Mouse (Mus musculus) hindbrain, embryonic 16.5 days (tissue): ENCODE measurements around the gene Ppp6r3. TPM values are rescaled to one million over a fixed set of nuclear protein-coding genes. Genes with fewer than 3 reads are reported as not detected.
A peak's percentile ranks its signal among the peaks of the same experiment; 100 is the strongest.

Experiments
- ATAC-seq: fragments of 200-750 bp; cut with Nextera tagmentation; 2 replicates; pipeline ENCODE4 v1.8.0; 2017; ENCODE audit warnings: moderate TSS enrichment, moderate library complexity
- H3K27ac ChIP-seq: fragments of 300-500 bp; sonication (generic); 2 replicates; pipeline ENCODE4 v1.5.1; 2014; ENCODE audit warnings: low read depth, mild to moderate bottlenecking, control low read depth, low read length, moderate library complexity
- H3K27me3 ChIP-seq: fragments of 300-500 bp; sonication (generic); replicated peaks from 2 replicates; pipeline ENCODE4 v1.6.1; 2014; ENCODE audit warnings: low read length; ENCODE audit not compliant: control insufficient read depth, insufficient read depth
- H3K36me3 ChIP-seq: fragments of 300-500 bp; sonication (generic); 2 replicates; pipeline ENCODE4 v1.6.1; 2014; ENCODE audit warnings: mild to moderate bottlenecking, low read length, moderate library complexity, mixed read lengths; ENCODE audit not compliant: control insufficient read depth, insufficient read depth
- H3K4me1 ChIP-seq: fragments of 300-500 bp; sonication (generic); 2 replicates; pipeline ENCODE4 v1.6.1; 2014; ENCODE audit warnings: low read depth, low read length; ENCODE audit not compliant: control insufficient read depth, insufficient read depth
- H3K4me2 ChIP-seq: fragments of 300-500 bp; sonication (generic); 2 replicates; pipeline ENCODE4 v1.6.1; 2014; ENCODE audit warnings: mild to moderate bottlenecking, low read length, control low read depth, moderate library complexity
- H3K4me3 ChIP-seq: fragments of 300-500 bp; sonication (generic); 2 replicates; pipeline ENCODE4 v1.5.1; 2014; ENCODE audit warnings: mild to moderate bottlenecking, low read length, control low read depth, moderate library complexity
- H3K9ac ChIP-seq: fragments of 300-500 bp; sonication (generic); 2 replicates; pipeline ENCODE4 v1.6.1; 2014; ENCODE audit warnings: low read depth, mild to moderate bottlenecking, control low read depth, low read length, moderate library complexity
- H3K9me3 ChIP-seq: fragments of 300-500 bp; sonication (generic); 2 replicates; pipeline ENCODE4 v1.6.1; 2014; ENCODE audit warnings: mild to moderate bottlenecking, low read length, moderate library complexity; ENCODE audit not compliant: control insufficient read depth
- WGBS: fragments of 180-500 bp; shearing (Covaris S2); extraction: QIAGEN DNeasy Blood & Tissue Kit; methylation state at CpG from one replicate; pipeline ENCODE4 v1.1.7; 2014; 5-methylcytosine and 5-hydroxymethylcytosine counted together
- polyA plus RNA-seq: library from polyadenylated mRNA; unstranded; fragments of >200 nt; fragmentation: Nextera tagmentation; extraction: Ambion mirVana; gene quantifications from 2 replicates; pipeline ENCODE4 v1.2.1, GENCODE M21; 2015

Gene Ppp6r3
- polyA plus RNA-seq = 49.7 and 56.5 TPM in 2 replicates

DNA sequence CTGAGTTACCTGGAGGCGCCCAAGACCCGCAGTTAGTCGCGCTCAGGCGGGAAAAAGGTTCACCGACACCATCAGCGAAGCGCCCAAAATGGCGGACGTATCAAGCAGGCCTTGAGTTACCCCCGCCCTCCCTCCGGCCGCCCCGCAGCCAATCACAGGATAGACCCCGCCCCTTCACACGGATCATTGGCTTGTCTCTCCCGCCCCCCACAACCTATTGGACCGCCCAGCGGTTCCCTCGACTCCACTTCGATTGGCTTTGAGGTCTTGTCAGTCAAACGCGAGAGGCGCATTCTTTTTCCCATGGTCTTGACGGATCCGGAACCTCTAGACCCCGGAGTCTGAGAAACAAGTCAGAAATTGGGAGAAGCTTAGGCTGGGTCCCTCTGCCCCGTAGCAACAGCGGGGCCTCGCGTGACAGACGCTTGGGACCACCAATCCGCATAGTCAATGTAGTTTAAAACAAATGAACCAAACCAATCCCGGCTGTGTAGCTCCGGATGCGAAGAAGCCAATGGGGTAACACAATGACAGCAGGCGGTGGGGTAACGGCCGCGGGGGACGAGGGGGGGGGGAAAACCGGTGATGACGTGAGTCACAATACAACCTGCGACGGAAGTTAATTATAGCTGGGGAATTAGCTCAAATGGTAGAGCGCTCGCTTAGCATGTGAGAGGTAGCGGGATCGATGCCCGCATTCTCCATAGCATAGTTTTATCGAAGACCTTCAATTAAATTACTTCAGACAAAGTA is at the start of gene Ppp6r3:
Ppp6r3 (minus strand) TSS at position 118 of the 753 bp plus-strand sequence.
- WGBS = under 1% methylated on average over 40 of the region's 51 CpGs
- Histone ChIP-seq H3K36me3 (no peaks in the 10 kb centered on the region), H3K4me1 (peaks cover 21% of the 10 kb centered on the region), H3K4me3 (peak within 1 kb of the TSS; percentile 89), H3K27ac (peak within 1 kb of the TSS; percentile 93), H3K9ac (peak within 1 kb of the TSS; percentile 86), H3K9me3 (no peaks in the 10 kb centered on the region), H3K27me3 (no peaks in the 10 kb centered on the region), H3K4me2 (peak within 1 kb of the TSS; percentile 75)
- peak; percentile 96 for ATAC-seq

DNA sequence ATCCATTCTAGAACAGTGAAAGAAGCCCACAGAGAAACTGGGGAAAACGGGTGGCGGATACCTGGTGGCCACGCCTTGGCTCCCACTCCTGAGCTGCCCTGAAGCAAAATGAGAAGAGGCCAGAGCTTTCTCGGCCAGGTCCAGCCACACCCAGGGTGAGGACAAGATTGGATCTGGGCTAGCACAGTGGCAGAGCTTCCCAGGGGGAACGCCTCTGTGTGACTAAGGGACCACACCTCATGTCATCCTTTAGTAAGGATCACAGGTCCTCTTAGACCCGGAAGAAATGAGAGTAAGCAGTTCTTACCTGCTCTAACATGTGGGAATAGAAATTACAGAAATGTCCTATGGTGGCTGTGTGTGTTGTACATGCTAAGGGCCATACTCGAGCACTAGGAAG is 49.6 kb upstream of the Ppp6r3 start:
- Histone ChIP-seq H3K4me3 (no peak overlapping the region), H3K4me1 (no peaks in the 10 kb centered on the region), H3K27me3 (no peaks in the 10 kb centered on the region), H3K36me3 (peaks cover 1% of the 10 kb centered on the region; the same call in 1 of the 2 replicates), H3K27ac (no peak overlapping the region), H3K4me2 (no peak overlapping the region), H3K9me3 (no peaks in the 10 kb centered on the region), H3K9ac (no peak overlapping the region)
- ATAC-seq = no peak
- 91% methylated on average over 7 of the region's 7 CpGs for WGBS

DNA sequence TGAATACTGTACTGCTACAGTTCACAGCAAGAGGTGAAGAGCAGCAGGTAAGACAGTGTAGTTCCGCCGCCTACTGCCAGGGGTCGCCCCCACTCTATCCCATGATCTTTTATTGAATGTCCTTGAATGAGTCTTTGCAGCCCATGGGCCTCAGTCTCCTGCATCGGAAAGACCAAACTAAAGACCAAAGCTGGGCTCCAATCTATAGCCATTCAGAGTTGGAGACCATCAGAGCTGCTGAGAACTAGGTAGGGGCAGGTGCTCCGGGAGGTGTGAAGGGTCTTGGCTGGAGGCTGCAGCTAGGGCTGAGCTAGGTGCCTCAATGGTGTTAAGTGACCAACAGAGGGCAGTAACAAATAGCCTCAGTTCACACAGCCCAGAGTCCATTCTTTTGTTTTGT is 48.3 kb upstream of the Ppp6r3 start:
- no peak overlapping the region for H3K4me3 ChIP-seq
- H3K27me3 ChIP-seq = no peaks in the 10 kb centered on the region
- 68% methylated on average over 5 of the region's 5 CpGs for WGBS
- H3K4me1 ChIP-seq = no peaks in the 10 kb centered on the region
- no peak overlapping the region for H3K27ac ChIP-seq
- peaks cover 10% of the 10 kb centered on the region for H3K36me3 ChIP-seq
- H3K9ac ChIP-seq = no peak overlapping the region
- ATAC-seq = no peak
- no peaks in the 10 kb centered on the region for H3K9me3 ChIP-seq
- no peak overlapping the region for H3K4me2 ChIP-seq

DNA sequence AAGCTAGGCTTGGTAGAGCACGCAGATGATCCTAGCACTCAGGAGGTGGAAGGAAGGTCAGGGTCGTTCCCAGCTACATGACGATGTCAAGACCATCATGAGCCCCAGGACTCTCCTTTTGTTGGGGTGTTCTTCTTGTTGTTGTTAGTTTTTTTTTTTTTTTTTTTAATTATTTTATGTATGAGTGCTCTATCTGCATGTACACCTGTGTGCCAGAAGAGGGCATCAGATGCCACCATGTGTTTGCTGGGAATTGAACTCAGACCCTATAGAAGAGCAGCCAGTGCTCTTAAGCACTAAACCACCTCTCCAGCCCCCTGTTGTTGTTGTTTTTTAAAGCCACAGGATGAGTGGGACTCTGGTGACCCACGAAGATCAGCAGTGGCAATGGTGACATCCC is 47.7 kb upstream of the Ppp6r3 start:
- H3K4me2 ChIP-seq = no peak overlapping the region
- ATAC-seq = no peak
- H3K27ac ChIP-seq = no peak overlapping the region
- no peaks in the 10 kb centered on the region for H3K4me1 ChIP-seq
- no peaks in the 10 kb centered on the region for H3K27me3 ChIP-seq
- H3K4me3 ChIP-seq = no peak overlapping the region
- H3K9ac ChIP-seq = no peak overlapping the region
- H3K36me3 ChIP-seq = peaks cover 12% of the 10 kb centered on the region
- WGBS = 97% methylated on average over 4 of the region's 4 CpGs
- H3K9me3 ChIP-seq = no peaks in the 10 kb centered on the region

DNA sequence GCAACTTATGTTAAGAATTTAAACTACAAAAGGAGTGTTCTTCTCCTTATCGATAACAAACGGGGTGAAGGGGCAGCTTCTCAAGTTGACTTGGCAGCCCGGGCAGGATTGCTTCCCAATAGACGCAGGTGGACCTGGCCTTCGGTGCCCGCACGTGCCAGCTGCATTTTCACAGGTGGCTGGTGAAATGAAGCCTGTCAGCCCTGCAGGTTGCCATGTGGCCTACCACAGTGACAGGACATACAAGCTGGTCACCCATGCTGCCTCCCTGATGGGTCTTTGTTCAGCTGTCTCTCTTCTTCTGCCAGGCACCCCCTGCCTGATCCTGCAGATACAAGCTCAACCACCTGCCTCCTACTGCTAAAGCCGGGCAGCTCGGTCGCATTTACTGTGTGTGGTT is 45.3 kb upstream of the Ppp6r3 start:
- no peak overlapping the region for H3K4me2 ChIP-seq
- no peaks in the 10 kb centered on the region for H3K9me3 ChIP-seq
- no peak for ATAC-seq
- H3K27ac ChIP-seq = no peak overlapping the region
- H3K4me3 ChIP-seq = no peak overlapping the region
- peaks cover 16% of the 10 kb centered on the region for H3K36me3 ChIP-seq
- no peak overlapping the region for H3K9ac ChIP-seq
- 91% methylated on average over 10 of the region's 10 CpGs for WGBS
- H3K27me3 ChIP-seq = no peaks in the 10 kb centered on the region
- no peaks in the 10 kb centered on the region for H3K4me1 ChIP-seq

DNA sequence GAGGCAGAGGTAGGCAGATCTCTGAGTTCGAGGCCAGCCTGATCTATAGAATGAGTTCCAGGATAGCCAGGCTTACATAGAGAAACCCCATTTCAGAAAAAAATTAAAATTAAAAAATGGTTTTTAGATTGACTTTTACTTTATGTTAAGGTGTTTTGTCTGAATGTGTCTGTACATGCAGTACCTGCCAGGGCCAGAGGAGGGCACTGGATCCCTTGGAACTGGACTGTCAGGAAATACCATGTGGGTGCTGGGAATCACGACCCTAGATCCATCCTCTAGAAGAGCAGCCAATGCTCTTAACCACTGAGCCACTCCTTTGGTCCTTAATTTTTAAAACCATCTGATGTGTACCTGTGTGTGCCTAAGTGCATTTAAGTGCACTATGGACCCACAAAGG is 43.8 kb upstream of the Ppp6r3 start:
- no peak overlapping the region for H3K4me3 ChIP-seq
- WGBS = 79% methylated on average over 2 of the region's 2 CpGs
- H3K9ac ChIP-seq = no peak overlapping the region
- H3K9me3 ChIP-seq = no peaks in the 10 kb centered on the region
- no peak for ATAC-seq
- H3K27ac ChIP-seq = no peak overlapping the region
- H3K4me1 ChIP-seq = no peaks in the 10 kb centered on the region
- H3K36me3 ChIP-seq = peaks cover 16% of the 10 kb centered on the region
- no peaks in the 10 kb centered on the region for H3K27me3 ChIP-seq
- H3K4me2 ChIP-seq = no peak overlapping the region

DNA sequence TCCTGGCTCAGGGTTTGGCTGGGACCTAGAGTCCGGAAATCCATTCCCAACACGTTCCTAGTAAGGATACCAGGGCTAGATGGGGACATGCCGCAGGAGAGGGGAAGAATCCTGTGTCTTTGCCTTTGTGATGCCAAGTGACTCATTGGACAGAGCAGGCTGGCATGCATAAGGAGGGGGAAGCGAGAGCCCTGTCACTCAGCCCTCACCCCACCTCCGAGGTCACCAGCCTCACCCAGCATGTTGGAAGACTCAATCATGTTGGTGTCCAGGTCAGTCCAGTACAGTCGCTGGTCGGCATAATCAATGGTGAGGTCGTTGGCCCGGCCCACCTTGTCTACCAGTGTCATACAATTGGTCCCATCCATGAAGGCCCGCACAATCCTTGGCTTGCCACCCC is 38.4 kb upstream of the Ppp6r3 start:
- H3K4me1 ChIP-seq = no peaks in the 10 kb centered on the region
- no peak overlapping the region for H3K9ac ChIP-seq
- WGBS = 96% methylated on average over 10 of the region's 10 CpGs
- H3K9me3 ChIP-seq = no peaks in the 10 kb centered on the region
- ATAC-seq = no peak
- H3K4me2 ChIP-seq = no peak overlapping the region
- H3K36me3 ChIP-seq = peaks cover 8% of the 10 kb centered on the region; the same call in 1 of the 2 replicates
- no peak overlapping the region for H3K4me3 ChIP-seq
- H3K27ac ChIP-seq = no peak overlapping the region
- H3K27me3 ChIP-seq = no peaks in the 10 kb centered on the region

DNA sequence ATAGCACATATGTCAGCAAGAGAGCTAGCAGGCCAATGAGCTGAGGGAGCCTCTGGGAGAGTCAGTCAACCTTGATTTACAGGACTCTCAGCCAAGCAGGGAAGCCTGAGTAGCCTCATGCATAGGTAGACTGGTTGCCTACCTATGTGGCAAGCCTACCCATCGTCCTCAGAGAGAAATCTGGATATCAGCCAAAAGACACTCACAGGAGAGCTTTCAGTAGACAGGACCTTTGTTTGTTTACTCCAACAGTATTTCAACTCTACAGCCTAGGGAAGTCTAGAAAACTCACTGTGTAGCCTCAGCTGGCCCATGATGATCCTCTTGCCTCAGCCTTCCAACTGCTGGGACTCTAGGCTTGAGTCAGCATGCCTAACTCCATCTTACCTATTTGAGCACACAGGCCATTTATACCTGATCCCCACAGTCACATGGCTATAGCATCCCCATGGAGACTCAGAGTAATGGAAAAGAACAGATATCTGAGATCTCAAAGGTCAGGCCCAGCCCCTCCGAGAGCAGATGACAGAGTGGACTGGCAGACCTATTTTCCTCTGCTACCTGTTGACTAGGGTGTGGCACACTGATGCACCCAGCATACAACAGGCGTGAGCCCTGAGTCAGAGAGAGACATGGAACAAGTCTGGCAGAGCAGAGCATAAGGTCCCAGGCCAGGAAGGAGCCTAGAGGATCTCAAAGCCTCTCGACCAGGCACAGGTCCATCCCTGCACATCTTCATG is 37.2 kb upstream of the Ppp6r3 start:
- ATAC-seq = no peak
- H3K27me3 ChIP-seq = no peaks in the 10 kb centered on the region
- no peak overlapping the region for H3K27ac ChIP-seq
- 0 out of 2 replicates have a peak, but pooled peaks cover 2% of the 10 kb centered on the region for H3K36me3 ChIP-seq
- H3K4me1 ChIP-seq = no peaks in the 10 kb centered on the region
- H3K4me2 ChIP-seq = no peak overlapping the region
- no peak overlapping the region for H3K4me3 ChIP-seq
- H3K9ac ChIP-seq = no peak overlapping the region
- no peaks in the 10 kb centered on the region for H3K9me3 ChIP-seq
- 97% methylated on average over 4 of the region's 4 CpGs for WGBS

DNA sequence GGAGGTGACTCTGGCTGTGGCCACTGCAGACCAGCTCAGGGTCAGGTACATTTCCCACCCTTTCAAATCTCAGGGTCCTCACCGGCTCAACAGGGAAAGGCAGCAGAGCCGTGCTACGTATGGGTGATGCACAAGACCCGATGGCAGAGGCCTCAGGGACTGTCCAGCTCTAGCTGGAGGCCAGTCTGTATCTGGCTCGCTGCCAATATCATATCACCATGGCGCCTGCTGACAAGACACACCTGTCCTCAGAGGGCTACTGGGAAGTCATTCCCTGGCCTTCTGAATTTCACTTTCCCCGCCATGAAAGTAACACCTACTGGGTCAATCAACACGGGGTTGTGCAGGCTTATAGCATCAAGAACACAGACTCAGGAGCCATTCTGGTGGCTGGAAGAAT is 36.2 kb upstream of the Ppp6r3 start:
- no peaks in the 10 kb centered on the region for H3K27me3 ChIP-seq
- no peak overlapping the region for H3K4me2 ChIP-seq
- no peak for ATAC-seq
- no peak overlapping the region for H3K4me3 ChIP-seq
- no peak overlapping the region for H3K9ac ChIP-seq
- 0 out of 2 replicates have a peak, but pooled peaks cover 2% of the 10 kb centered on the region for H3K36me3 ChIP-seq
- H3K9me3 ChIP-seq = no peaks in the 10 kb centered on the region
- WGBS = 86% methylated on average over 8 of the region's 8 CpGs
- no peaks in the 10 kb centered on the region for H3K4me1 ChIP-seq
- no peak overlapping the region for H3K27ac ChIP-seq
